Mouse (Mus musculus): Measurements from ENCODE around the gene Kirrel.

DNA sequence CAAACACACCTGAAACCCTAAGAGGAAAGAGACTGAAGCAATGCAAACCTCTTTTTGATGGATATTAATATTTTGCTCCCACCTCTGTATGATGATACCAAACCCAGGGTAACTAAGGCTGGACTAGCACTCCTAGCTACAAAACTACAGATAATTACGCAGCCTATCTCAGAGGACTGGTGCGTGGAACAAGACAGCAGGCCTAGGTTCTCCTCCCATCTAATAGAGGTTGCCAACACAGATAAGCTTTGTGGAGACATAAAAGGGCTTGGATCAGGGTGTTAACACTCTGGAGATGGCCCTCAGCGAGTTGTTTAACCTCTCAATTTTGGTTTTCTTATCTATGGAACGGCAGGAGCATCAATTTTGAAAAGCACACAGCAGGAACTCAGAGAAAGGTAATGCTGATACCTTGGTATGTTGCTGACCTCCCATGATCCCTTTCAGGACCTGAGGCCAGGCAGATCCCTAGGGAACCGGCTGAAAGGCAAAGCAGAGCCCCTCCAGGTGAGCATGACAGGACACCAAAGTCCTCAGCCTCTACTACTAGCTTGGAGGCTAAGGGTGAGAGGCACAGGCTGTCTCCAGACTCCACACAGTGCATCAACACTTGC, 5.0 kb downstream of the Kirrel start:
- TF ChIP-seq POLR2A (IDR thresholded peaks at IDR 0.05; ENCODE audit: control insufficient read depth in 1 of 2, insufficient read depth in 1 of 2, low read depth in 1 of 2, low read length in 2 of 2, poor library complexity in 1 of 2) = no peak
- no peak for TF ChIP-seq CTCF (IDR thresholded peaks at IDR 0.05 in 2 of 3, conservative IDR thresholded peaks at IDR 0.05 in 1 of 3; ENCODE audit: control insufficient read depth in 1 of 3, insufficient read depth in 1 of 3, low read depth in 2 of 3, low read length in 3 of 3, poor library complexity in 1 of 3, severe bottlenecking in 1 of 3)

Data from MEL (cell line).